ENCODE assay signal across 23 mouse cellular contexts in the genomic region with DNA sequence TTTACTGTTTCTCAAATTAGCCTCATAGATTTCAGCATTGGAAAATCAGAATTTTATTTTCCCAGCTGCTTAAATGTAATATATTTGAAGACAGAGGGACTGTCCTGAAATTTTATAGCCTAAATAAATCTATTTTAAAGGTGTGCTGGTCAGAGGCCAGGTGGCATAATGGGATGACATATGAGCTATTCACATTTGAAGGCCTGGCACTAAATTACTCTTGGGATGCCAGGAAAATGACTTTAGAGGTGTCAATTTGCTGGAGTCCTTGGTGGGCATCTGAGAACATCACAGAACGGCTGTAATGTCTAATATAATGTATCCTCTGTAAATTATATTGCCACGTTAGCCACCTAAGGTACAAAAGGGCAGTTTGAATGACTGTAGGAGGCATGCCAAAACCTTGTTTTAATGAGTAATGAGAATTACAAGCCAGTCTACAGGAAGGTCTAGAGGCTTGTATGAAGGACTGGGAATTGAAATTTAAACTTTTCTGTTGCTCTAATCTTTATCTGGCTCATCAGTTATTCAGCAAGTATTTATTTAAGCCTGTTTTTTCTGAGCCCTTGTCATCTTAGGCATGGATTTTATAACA.
DNase-seq lines count a peak whose midpoint lies in the region; TF ChIP-seq lines count a peak whose summit lies in the region.
"Had no signal": no experiment of that assay in that cellular context is flagged by ENCODE, and none has a peak within 500 bp of the region (broad histone marks: within the 10 kb centered on the region; RNA-seq: fewer than 3 reads in every experiment).

No protein-coding gene starts in this region.

- H3K4me3 ChIP-seq in kidney, adult 2 months (ENCODE audit: insufficient read depth, low read depth, low read length), result no peak overlapping the region
- H3K4me3 ChIP-seq: erythroblast, embryonic 14.5 days; heart, embryonic 10.5 days; heart, embryonic 15.5 days; liver, embryonic 13.5 days; midbrain, embryonic 10.5 days; midbrain, embryonic 15.5 days had no signal

- TF ChIP-seq CTCF in kidney, adult 2 months (conservative IDR thresholded peaks at IDR 0.05; ENCODE audit: insufficient read depth, insufficient read length, low read depth, low read length), result no peak
- TF ChIP-seq CTCF in brain, embryonic 14.5 days (IDR thresholded peaks at IDR 0.05; ENCODE audit: borderline replicate concordance, extremely low read depth, insufficient read depth, insufficient read length), result no peak

- H3K27ac ChIP-seq in kidney, adult 2 months (ENCODE audit: insufficient read depth, low read depth, low read length), result no peak overlapping the region
- H3K27ac ChIP-seq: heart, embryonic 10.5 days; heart, embryonic 15.5 days; liver, embryonic 13.5 days; midbrain, embryonic 10.5 days; midbrain, embryonic 15.5 days had no signal

- no peaks in the 10 kb centered on the region for H3K36me3 ChIP-seq in kidney, adult 2 months (ENCODE audit: control insufficient read depth, insufficient read depth, low read length)
- H3K36me3 ChIP-seq: heart, embryonic 10.5 days; heart, embryonic 15.5 days; liver, embryonic 13.5 days; midbrain, embryonic 10.5 days; midbrain, embryonic 15.5 days had no signal

- no peaks in the 10 kb centered on the region; the same call in 1 of the 2 replicates for H3K4me1 ChIP-seq in kidney, adult 2 months (ENCODE audit: control insufficient read depth, insufficient read depth, low read length)
- H3K4me1 ChIP-seq: liver, embryonic 13.5 days had no signal

- WGBS in kidney, adult 2 months, result 28% methylated on average over 2 of the region's 2 CpGs

- no peak for TF ChIP-seq POLR2A in kidney, adult 2 months (IDR thresholded peaks at IDR 0.05; ENCODE audit: low read depth, low read length)
- no peak for TF ChIP-seq POLR2A in brain, embryonic 14.5 days (IDR thresholded peaks at IDR 0.05; ENCODE audit: borderline replicate concordance, extremely low read depth, insufficient read depth, insufficient read length, poor library complexity, severe bottlenecking)

- DNase-seq in kidney, adult 2 months, result peak; percentile 64
- no peak for DNase-seq in kidney, postnatal 10 days
- DNase-seq in brain, adult 2 months (ENCODE audit: low read depth, low spot score), result peak; percentile 63
- DNase-seq in brain, embryonic 14.5 days (ENCODE audit: low read depth), result peak; percentile 36
- peak; percentile 26 to 69 for DNase-seq in cerebellum, postnatal 25 days
- DNase-seq in lung, postnatal 10 days, result no peak
- no peak for DNase-seq in layer of hippocampus, adult 9-10 months (ENCODE audit: low spot score)
- DNase-seq: adrenal gland, adult 8-10 months; B cell, adult 2 months; gastrocnemius, postnatal 10 days; kidney, adult 18-20 months; layer of hippocampus, postnatal 36 days; left cerebral cortex, postnatal 4 days; liver, embryonic 13.5 days; lung, embryonic 14.5 days; right cerebral cortex, adult 18-20 months; spleen, adult 18-20 months; thymus, postnatal 14 days had no signal

- no peaks in the 10 kb centered on the region for H3K27me3 ChIP-seq in kidney, adult 2 months (replicated peaks; ENCODE audit: control insufficient read depth, insufficient read depth, low read length)
- H3K27me3 ChIP-seq: heart, embryonic 15.5 days; liver, embryonic 13.5 days; midbrain, embryonic 15.5 days had no signal

Comparison
In these comparisons a context has a peak if more than half of its experiments do, and no peak if none do; other contexts are left out.
1. DNase-seq: peak in kidney, adult 2 months (single experiment), brain, adult 2 months (single experiment), brain, embryonic 14.5 days (single experiment) and cerebellum, postnatal 25 days (2 of 2); none in kidney, postnatal 10 days (single experiment), lung, postnatal 10 days (single experiment) and layer of hippocampus, adult 9-10 months (single experiment).